Mouse (Mus musculus) spleen, embryonic (tissue): ENCODE measurements around the gene Ppp1r2.

Source experiments
- CTCF ChIA-PET: fragments of 350-600 bp; sonication (Branson Sonifier 250); formaldehyde crosslinking; loops from one replicate; lab custom pipeline; 2022; lab: Charles Lee

Gene Ppp1r2

DNA sequence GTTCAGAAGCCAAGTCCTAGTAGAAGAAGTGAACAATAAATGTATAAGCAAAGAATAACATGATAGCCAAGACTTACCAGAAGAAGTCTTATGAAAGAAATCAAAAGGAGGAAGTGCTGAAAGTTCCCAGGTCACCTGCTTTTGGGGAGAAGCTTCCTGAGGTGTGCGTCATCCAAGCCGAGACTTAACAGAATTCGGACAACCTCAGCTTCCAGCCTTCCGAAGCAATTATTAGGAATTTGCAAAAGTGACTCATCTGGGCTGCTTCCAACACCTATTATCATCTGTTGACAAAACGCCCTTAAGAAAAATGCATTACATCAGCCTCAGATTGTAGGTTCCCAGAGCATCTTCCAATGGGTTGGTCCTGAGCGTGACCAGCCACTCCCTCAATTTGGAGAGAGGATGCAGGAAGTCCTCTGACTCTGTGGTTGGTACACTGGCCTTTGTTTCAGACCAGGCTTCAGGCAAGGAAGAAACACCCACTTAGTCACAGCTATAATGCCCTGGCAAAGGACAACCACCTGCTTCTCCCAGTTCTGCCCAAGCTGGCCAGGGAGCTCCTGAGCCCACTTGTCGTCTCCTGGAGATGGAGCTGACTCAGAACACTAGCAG, 15.8 kb upstream of the Ppp1r2 start:
- CTCF ChIA-PET, result no interaction called here

- CTCF ChIA-PET, result interaction anchor here (0.7 kb wide), 1 partner anchor 212 kb away, joined by 4 read pairs; no protein-coding TSS in a partner anchor
Measured at GRCm38 (mm10) chr16:31290281-31290680, 15.2 kb upstream of the Ppp1r2 start.

- CTCF ChIA-PET, result no interaction called here
Measured at GRCm38 (mm10) chr16:31287712-31288111, 12.6 kb upstream of the Ppp1r2 start.

- CTCF ChIA-PET, result no interaction called here
Measured at GRCm38 (mm10) chr16:31286801-31287488, 11.9 kb upstream of the Ppp1r2 start.

DNA sequence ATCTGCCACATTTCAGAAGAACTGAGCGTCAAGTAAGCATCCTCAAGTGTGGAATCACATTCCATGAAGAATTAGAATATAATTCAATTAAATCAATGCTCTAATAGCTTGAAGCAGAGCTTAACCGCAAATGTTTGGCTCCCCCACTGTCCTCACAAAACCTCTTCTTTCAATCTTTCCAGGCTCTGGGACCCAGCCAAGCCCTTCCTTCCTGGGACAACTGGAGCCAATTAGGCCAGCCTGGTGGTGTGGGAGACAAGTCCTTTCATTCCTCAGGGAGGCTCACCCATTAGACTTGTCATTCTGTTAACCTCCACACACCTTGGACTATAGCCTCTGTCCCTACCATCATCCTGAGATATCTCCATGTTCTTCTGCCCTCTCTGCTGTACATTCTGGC, 6.9 kb upstream of the Ppp1r2 start:
- CTCF ChIA-PET, result no interaction called here

GRCm38 (mm10) chr16:31280176-31280575, 5.1 kb upstream of the Ppp1r2 start:
- CTCF ChIA-PET, result interaction anchor here (0.6 kb wide), 1 partner anchor 988 kb away, joined by 3 read pairs; no protein-coding TSS in a partner anchor

DNA sequence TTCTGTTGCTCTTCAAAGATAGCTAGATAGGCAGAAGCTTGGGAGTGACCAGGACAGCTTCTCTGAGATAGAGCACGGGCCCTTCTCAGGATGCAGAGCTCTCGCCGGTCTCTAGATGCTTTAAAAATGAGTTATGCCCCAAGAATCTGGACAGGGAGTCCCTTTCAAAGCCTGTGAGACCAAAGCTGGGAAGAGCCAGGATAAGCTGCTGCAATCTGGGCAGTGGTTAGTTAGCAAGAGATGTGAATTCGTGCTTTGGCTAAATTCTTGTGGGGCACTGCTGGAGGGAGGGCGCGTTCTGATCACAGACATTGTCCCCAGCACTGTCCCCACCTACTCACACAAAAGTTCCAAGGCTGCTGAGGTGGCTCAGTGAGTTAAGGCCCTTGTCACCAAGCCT, 3.5 kb upstream of the Ppp1r2 start:
- CTCF ChIA-PET, result no interaction called here

DNA sequence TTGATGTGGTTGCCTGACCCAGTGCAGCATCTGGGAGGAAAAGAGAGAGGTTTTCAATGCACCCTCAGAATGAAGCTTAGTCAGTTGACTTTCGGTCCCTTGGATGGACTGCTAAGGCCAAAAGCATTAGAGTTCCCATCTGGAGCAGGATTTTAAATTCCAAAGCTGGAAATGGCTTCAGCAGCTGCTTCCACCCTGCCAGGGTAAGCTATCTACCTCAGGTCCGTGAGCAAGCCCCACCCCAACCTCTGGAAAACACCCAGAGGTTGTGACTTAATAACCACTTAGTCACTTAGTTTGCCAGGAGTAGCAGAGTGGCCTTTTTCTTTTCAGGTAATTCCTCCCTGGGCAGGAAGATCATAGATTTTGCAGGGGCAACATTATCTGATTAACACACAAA, 3.0 kb upstream of the Ppp1r2 start:
- CTCF ChIA-PET, result no interaction called here

GRCm38 (mm10) chr16:31276962-31277361, 1.9 kb upstream of the Ppp1r2 start:
- CTCF ChIA-PET, result no interaction called here

GRCm38 (mm10) chr16:31276539-31276938, 1.5 kb upstream of the Ppp1r2 start:
- CTCF ChIA-PET, result no interaction called here

DNA sequence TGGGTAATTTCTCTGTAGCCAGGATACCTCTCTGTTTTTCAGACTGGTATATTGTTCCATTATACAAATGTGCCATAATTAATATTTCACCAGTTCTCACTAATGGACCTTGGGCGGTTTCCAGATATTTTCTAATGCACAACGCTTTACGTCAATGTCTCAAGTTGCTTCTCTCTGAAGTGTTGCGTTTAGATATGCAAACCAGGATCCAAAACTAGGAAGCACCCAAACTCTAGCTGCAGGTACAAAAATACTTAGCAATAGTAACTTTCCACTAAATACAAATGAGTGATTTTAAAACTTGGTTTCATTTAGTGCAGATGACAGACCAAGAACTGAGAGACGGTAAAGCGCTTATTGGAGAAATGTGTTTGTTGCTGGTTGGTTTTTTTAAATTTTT, 993 bp downstream of the Ppp1r2 start:
- CTCF ChIA-PET, result interaction anchor here (0.6 kb wide), 1 partner anchor 77 kb away, joined by 3 read pairs; no protein-coding TSS in a partner anchor

DNA sequence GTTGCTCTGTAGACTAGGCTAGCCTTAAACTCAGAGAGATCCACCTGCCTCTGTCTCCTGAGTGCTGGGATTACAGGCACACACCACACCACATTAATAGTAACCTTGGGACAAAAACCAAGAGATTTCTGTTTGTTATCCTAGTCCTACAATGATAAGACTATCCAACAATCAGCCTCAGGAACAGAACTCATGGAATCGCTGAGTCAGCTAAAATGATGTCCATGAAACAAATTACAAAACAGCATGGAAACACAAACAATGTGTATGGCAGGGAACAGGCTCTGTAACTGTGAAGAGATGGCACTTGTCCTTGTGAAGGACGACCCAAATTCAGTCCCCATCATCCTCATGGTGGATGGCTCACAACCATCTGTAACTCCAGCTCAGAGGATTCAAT, 8.4 kb downstream of the Ppp1r2 start:
- CTCF ChIA-PET, result no interaction called here

DNA sequence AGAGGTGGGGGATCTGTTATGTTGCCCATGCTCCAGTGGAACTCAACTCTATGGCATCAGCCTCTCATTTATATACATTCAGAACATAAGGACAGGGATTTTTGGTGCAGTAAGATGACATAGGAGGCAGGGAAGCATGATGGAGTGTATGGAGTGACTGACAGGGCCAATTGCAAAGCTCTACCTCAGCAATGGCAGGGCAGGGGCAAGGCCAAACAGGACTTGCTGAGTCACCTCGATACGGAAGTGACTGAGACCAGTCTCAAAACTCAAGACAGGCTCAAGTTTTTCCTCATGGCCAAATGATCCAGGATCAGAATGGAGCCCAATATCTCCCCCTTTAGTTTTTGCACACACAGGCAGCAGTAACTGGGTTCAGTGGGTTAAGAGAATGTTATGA, 18.9 kb downstream of the Ppp1r2 start:
- CTCF ChIA-PET, result no interaction called here

DNA sequence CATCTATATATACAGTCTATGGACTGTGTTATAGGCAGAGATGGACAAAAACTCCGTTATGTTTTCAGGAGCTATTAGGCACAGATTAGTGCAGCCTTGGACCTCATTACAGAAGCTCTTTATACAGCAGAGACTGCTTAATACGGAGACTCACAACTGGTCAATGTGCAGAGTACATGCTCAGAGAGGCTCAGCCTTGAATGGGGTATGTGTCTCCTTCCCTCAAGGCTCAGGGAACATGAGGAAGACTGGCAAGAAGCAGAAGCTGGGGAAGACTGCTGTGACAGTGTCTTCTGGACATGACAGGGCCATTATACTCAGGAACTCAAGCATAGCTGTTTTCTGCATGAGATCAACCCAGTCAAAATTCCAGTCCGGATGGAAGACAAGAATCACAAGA, 19.4 kb downstream of the Ppp1r2 start:
- CTCF ChIA-PET, result no interaction called here

GRCm38 (mm10) chr16:31249401-31249800, 25.7 kb downstream of the Ppp1r2 start:
- CTCF ChIA-PET, result no interaction called here

DNA sequence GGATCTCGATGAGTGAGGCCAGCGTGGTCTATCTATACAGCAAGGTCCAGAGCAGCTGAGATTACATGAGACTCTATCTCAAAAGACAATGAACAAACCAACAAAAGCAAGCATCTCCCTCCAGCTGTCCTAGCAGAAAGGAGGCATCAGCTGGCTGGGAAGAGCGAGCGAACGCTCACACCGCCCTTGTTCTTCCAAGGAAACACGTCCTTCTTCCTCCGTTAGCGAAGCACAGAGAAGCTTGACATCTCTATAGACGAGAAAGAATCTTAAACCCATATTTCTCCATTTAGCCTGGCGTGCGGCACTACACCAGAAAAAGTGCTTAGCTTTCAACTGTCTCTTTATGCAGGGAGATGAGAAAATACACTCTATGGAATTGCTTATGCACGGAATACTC, 26.4 kb downstream of the Ppp1r2 start:
- CTCF ChIA-PET, result interaction anchor here (0.7 kb wide), 1 partner anchor 11 kb away, joined by 7 read pairs; no protein-coding TSS in a partner anchor

- CTCF ChIA-PET, result no interaction called here
Measured at GRCm38 (mm10) chr16:31247442-31247841, 27.6 kb downstream of the Ppp1r2 start.

- CTCF ChIA-PET, result interaction anchor here (0.6 kb wide), 1 partner anchor 47 kb away, joined by 3 read pairs; no protein-coding TSS in a partner anchor
Measured at GRCm38 (mm10) chr16:31244053-31244452, 31.0 kb downstream of the Ppp1r2 start.

DNA sequence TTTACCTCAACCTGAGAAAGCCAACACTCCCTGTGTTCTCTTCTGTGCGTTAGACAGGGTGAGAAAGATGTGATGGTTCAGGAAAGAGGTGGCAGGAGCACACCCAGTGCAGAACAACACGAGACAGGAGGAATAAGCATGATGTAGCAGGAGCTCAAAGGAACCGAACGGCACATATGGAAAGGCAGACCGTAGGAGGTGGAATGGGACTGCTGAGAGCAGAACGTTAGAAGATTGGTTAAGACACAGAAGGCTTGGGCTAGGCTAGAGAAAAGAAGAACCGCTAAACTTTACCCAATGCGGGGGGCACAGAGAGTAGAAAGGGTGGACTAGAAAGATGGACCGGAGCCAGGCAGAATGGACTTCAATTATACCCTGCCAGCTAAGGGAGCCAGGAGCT, 33.6 kb downstream of the Ppp1r2 start:
- CTCF ChIA-PET, result no interaction called here

- CTCF ChIA-PET, result interaction anchor here (0.6 kb wide), 1 partner anchor 53 kb away, joined by 3 read pairs; no protein-coding TSS in a partner anchor
Measured at GRCm38 (mm10) chr16:31240569-31240968, 34.5 kb downstream of the Ppp1r2 start.

DNA sequence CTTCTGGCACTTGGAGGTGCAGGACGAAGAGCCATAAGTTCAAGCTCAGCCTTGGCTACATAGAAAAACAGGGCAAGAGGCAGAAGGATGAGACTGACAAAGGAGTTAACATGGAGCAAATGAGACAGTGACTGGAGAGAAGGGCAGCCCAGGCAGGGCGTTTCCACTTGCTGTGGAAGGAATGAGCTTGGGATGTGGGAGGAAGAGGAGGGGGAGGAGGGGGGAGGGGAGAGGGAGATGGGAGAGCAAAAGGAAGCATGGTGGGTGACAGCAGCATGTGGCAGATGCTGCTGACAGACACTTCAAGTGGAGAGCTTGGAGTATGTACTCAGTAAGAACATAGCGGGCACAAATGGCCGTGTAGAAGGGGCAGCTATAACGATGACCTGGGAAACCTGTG, 36.8 kb downstream of the Ppp1r2 start:
- CTCF ChIA-PET, result no interaction called here

- CTCF ChIA-PET, result interaction anchor here (0.6 to 1.2 kb wide), 7 partner anchors 24 to 1493 kb away, joined by 3 to 11 read pairs (median 6); no protein-coding TSS in a partner anchor
Measured at GRCm38 (mm10) chr16:31235457-31236310, 39.4 kb downstream of the Ppp1r2 start.
